Mouse (Mus musculus): ENCODE results near the gene Kcnk3.

Gene Kcnk3

GRCm38 (mm10) chr5:30613242-30613641 lies 25.3 kb downstream of the Kcnk3 start:
- DNase-seq (ENCODE audit: low read depth, low spot score): no peak

DNA sequence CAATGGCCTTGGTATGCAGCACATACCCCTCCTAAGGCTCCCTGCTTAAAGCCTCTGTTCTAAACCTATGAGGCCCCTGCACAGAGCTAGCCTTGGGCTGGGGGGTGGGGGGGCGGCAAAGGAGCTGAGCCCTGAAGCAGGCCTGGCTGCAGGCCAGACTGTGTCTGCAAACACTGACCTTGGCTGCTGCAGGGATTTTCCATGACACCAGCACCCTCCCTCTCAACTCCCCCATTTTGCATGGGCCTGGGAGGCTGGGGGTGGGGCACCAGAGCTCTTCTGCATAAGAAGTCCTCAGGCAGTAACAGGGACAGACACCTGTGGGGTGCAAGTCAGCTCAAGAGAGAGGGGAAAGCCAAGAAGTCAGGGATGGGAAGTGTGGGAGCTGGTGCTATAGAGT lies 26.3 kb downstream of the Kcnk3 start:
- DNase-seq (ENCODE audit: low read depth, low spot score): no peak

- no peak for DNase-seq (ENCODE audit: low read depth, low spot score)
Measured at GRCm38 (mm10) chr5:30615416-30615815, 27.4 kb downstream of the Kcnk3 start.

- no peak for DNase-seq (ENCODE audit: low read depth, low spot score)
Measured at GRCm38 (mm10) chr5:30615819-30616218, 27.8 kb downstream of the Kcnk3 start.

DNA sequence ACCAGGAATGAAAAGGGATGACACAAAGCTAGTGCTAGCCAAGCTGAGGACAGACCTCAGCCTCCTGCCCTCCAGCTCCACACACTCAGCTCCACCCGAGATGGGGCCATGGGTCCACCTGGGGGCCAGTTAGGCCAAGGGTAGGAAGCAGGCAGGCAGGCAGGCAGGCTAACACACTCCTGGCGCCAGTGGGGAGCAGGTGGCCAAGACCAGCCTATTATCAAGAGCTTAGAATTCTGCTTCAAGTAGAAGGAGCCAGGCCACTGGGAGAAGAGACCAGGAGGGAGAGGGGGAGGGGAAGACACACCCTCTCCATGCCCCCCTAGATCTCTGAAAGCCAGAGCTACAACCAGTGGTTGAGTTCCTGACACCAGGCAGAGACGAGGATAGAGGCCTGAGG lies 28.7 kb downstream of the Kcnk3 start:
- DNase-seq (ENCODE audit: low read depth, low spot score): no peak

GRCm38 (mm10) chr5:30617357-30617756 lies 29.4 kb downstream of the Kcnk3 start:
- DNase-seq (ENCODE audit: low read depth, low spot score): no peak

DNA sequence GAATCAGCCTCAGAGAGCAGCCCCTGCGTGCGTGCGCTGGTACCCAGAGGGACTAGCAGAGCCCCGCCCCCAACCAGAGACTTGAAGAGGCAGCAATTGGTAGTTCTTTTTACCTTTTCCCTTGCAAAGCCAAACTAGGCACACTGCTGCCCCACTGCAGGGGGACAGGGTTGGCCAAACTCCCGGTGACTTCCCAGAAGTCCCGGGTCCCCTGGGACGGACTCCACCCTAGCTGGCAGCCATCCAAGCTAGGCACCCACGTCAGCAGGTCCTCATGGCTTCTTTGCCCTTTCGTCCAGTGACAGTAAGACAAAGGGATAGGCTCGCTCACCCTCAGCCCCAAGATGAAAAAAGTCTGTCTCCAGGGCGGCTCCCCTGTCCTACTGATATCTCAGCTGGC lies 29.9 kb downstream of the Kcnk3 start:
- no peak for DNase-seq (ENCODE audit: low read depth, low spot score)

DNA sequence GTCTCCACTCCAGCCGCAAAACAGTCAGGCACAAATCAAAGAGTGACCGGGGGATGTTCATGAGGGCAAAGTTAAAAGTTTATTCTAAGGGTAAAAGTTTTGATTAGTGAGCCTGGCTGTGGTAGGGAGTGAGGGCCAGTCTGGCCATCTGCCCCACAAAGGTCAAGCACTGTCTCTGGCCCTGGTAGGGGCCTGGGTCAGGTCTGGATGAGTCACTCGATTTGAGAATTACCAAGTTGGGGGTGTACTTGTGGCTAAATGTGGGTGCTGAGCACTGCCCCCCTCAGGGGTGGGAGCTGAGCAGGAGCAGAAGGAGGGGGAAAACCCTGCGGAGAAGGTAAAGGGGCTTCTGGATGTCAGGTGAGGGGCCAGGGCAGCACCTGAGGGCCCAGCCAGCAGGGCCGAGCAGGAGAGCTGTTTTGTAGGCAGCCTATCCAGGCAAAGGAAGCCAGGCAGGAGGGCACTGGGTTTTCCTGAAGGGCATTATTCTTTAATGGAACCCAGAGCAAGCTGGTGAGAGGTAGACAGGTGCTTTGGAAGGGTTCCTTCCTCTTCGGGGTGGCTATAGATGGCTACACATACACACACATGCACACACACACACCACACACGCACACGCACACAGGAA lies 30.5 kb downstream of the Kcnk3 start:
- DNase-seq (ENCODE audit: low read depth, low spot score): no peak

GRCm38 (mm10) chr5:30619211-30619610 lies 31.2 kb downstream of the Kcnk3 start:
- no peak for DNase-seq (ENCODE audit: low read depth, low spot score)

GRCm38 (mm10) chr5:30620567-30620966 lies 32.6 kb downstream of the Kcnk3 start:
- DNase-seq (ENCODE audit: low read depth, low spot score): no peak

DNA sequence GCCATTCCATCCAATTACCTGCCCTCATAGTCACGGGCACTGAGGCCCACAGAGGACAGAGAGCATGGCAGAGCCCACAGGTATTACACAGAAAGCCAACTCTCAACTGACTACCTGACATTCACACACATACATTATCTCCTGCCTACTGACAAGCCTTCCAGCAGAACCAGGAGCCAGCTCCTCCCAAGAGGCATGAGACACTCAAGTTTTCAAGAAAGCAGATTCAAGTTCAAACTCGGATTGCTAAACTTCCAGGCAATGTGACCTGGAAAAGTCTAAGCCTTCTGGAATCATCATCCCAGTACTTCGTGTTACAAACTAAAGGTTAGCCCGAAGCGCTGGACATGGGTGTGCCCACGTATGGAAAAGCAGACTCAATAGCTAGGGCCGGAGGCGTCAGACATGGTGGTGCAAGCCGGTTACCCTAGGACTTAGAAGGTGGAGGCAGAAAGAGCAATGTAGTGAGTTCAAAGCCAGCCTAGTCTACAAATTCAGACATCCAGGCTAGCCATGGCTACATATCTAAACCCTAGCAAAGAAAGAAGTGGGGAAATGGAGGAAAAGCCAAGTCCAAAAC lies 33.3 kb downstream of the Kcnk3 start:
- DNase-seq (ENCODE audit: low read depth, low spot score): no peak

GRCm38 (mm10) chr5:30621844-30622176 lies 33.8 kb downstream of the Kcnk3 start:
- DNase-seq (ENCODE audit: low read depth, low spot score): no peak

- DNase-seq (ENCODE audit: low read depth, low spot score): peak; percentile 24
Measured at GRCm38 (mm10) chr5:30622177-30622840, 34.3 kb downstream of the Kcnk3 start.

DNA sequence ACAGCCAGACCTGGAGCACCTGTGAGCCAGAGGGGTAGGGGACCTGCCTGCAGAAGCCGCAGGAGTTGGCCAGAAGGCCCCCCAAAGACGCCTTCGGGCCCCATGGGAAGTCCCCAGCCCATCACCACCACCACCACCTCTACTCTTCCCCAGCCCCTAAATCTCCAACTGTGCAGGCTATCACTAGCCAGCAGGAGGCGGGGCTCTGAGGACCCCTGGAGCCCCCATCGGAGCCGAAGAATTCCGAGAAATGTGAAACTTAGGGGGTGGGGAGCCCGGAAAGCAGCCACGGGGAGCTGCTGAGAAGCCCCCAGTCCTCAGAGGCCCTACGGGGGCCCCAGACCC lies 34.8 kb downstream of the Kcnk3 start:
- DNase-seq (ENCODE audit: low read depth, low spot score): peak; percentile 30

DNA sequence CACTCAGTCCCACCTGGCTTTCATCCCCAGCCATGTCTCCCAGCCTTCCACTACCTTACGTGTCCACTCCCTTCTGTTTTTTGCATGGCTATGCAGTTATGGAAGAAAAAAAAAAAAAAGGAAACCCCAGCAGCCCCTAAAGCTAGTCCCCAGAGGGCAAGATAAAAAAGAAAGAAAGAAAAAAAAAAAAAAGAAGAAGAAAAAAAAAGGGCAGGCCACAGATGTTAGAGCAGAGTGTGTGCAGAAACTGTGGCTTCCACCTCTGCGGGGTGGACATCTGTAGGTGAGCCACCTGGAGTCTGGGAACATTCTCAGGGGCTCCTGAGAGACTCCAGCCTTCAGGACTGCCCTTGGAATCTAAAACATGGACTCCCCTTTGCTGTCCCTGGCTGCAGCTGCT lies 35.4 kb downstream of the Kcnk3 start:
- DNase-seq (ENCODE audit: low read depth, low spot score): no peak

DNA sequence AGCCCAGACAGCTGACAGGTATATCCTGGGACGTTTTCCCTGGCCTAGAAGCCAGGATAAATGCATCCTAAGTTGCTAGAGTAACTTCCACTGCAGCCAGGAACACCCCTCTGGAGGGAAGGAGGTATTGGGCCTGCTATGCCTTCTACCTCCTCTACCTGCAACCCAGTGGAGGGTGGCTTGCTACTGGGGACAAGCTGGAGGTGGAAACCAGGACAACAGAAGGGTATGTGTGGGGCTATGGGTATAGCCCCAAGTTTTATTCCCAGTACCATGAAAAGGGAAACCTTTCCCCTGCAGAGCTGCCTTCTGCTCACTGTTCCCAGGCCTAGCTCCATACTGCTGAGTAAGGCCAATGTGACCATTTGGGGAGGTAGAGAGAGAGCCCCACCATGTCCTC lies 36.3 kb downstream of the Kcnk3 start:
- DNase-seq (ENCODE audit: low read depth, low spot score): no peak

- DNase-seq (ENCODE audit: low read depth, low spot score): no peak
Measured at GRCm38 (mm10) chr5:30624908-30625307, 36.9 kb downstream of the Kcnk3 start.

DNA sequence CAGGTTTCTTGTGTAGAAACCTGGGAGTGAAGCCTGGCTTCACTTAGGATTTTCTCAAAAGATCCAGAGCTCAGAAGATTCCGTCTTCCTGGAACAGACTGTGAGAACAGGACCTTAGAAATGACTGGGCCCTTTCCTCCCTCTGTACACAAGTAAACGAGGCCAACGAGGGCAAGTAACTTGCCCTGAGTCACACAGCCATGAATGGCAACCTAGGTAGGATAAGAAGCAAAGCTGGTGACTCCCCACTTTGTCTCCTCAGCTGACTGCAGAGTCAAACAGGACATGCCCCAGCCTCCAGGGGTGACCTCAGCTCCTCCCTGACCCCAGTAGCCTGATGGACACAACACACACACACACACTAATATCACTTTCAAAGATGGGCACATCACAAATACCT lies 37.4 kb downstream of the Kcnk3 start:
- DNase-seq (ENCODE audit: low read depth, low spot score): no peak

DNA sequence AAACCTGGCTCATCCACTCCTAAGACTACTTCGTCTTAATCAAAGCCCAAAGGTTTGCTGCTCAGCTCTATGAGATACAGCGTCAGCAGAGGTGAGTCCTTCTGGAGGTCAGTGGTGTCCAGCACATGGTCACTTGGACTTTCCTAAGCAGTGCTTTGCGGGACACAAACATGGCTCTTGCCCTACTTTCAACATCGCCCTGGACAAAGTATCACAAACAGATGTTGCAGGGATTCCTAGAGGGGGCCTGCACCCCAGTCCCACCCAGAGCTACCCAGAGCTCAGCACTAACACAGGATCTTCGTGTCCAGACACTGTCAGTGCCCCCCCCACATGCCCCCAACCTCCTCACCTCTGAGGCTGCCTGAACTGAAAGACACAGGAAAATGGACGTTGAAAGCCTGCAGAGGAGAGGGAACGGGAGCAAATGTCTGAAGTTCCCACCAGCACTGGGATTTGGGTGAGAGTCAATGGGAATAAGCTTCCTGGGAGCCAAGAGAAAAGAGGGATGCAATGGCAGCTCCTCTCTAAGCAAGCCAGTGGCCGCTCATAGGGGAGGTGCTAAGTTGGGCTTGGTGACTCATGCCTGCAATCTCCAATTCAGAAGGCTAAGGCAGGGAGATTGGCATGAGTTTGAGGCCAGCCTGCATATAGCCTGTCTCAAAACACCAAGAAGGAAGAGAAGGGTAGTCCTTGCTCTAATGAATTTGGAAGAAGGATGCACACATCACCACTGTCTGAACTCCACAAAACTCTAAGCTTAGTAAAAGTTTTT lies 38.5 kb downstream of the Kcnk3 start:
- no peak for DNase-seq (ENCODE audit: low read depth, low spot score)

DNA sequence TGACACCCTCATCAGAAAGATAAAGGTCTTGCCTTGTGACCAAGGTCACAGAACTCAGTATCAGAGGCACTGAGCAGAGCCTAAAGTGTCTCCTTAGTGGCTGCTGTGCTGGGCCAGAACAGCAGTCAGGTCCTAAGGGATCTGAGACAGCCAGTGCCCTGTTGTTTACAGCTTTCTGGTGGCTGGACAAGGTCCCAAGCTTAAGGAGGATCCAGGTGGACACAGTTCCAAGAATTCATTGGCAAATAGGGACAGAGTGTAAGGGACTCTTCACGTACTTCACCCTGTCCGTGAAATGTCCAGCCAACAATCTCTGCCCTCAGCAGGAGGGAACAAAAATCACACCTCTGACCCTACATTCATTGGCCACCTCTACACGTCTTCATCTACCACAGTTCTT lies 40.5 kb downstream of the Kcnk3 start:
- no peak for DNase-seq (ENCODE audit: low read depth, low spot score)

- no peak for DNase-seq (ENCODE audit: low read depth, low spot score)
Measured at GRCm38 (mm10) chr5:30630401-30630800, 42.4 kb downstream of the Kcnk3 start.

DNA sequence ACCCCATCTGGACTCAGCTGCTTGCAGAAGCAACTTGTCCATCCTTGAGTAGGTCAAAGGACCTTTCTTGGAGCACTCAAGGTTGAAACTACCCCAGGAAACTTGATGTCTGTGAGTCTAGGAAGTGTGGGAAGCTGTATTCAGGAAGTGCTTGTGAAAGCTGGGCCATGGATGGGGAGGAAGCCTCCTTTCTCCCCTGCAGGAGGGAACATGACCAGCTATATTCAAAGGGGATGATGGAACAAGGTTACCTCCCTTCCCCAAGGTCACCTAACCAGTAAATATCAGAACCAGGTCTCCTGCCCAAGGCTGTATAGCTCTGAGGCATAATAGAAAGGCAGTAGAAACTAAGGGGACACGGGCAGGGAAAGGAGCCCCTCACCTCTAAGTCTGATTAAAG lies 44.2 kb downstream of the Kcnk3 start:
- DNase-seq (ENCODE audit: low read depth, low spot score): no peak

DNA sequence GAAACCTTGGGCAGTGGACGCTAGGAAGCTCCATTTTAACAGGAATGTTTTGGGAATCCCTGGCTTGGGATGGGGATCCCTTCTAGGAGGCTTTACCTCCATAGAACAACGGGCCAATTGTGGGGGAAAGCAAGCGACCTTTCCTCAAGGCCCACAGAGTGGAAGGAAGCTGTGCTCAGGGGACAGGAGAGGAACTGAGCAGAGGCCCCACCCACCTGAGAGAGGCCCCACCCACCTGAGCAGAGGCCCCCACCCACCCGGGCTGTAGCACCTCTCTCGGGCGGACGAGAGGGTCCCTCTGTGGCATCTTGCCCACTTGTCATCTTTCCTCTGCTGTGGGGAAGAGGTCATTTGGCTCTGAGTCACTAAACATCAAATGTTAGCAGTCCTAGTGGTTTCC lies 49.0 kb downstream of the Kcnk3 start:
- no peak for DNase-seq (ENCODE audit: low read depth, low spot score)

All from forelimb bud, embryonic 11.5 days (tissue).